Mouse (Mus musculus) A20 (cell line): ENCODE results near the gene Kat14.

Experiments used
- DNase-seq: peaks from one replicate; pipeline ENCODE4 v3.0.0-alpha.2; 2011; ENCODE audit warnings: low read depth, low spot score

Gene Kat14

GRCm38 (mm10) chr2:144452364-144453008 lies 83.7 kb downstream of the Kat14 start:
- DNase-seq = peak; percentile 75
